Mouse (Mus musculus): ENCODE data around the gene Timm23.

DNA sequence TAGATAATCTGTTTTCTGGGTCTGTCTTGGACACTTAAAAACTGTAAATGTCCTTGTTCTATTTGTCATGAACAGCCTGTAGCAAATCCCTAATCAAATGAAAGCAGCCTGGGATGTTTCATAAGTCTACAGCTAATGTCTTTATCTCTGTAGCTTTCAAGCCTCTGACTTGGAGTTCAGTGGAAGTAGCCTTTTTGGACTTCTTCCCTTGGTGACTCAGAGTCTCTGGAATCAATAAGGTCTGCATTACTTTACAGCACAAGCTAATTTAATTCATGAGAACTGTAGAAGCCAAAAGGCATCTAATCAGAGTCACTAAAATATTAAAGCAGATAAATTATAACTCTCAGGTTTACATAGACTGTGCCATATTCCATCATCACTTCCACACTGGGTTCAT lies 24.9 kb upstream of the Timm23 start:
- no peak for TF ChIP-seq GATA1 (IDR thresholded peaks at IDR 0.05; ENCODE audit: borderline replicate concordance, low read length)
- TF ChIP-seq FLI1 (IDR thresholded peaks at IDR 0.05; ENCODE audit: low read length), result no peak
